Mouse (Mus musculus) small intestine, adult 2 months (tissue): ENCODE data around the gene Lrg1. TPM values are rescaled to one million over a fixed set of nuclear protein-coding genes. Genes with fewer than 3 reads are reported as not detected.

Experiments
- H3K27ac ChIP-seq: fragments of 200-500 bp; 2 replicates; pipeline ENCODE4 v1.5.1; 2012; ENCODE audit warnings: low read depth, low read length, control low read depth, inconsistent platforms; ENCODE audit not compliant: insufficient read depth
- H3K27me3 ChIP-seq: fragments of 200-500 bp; 2 replicates; pipeline ENCODE4 v1.6.1; 2012; ENCODE audit warnings: mild to moderate bottlenecking, moderate library complexity, low read length, inconsistent platforms; ENCODE audit not compliant: control insufficient read depth, insufficient read depth
- H3K36me3 ChIP-seq: fragments of 200-500 bp; 2 replicates; pipeline ENCODE4 v1.6.1; 2012; ENCODE audit warnings: mild to moderate bottlenecking, low read length, control low read depth, inconsistent platforms; ENCODE audit not compliant: control insufficient read depth, insufficient read depth
- H3K4me1 ChIP-seq: fragments of 200-500 bp; 2 replicates; pipeline ENCODE4 v1.6.1; 2012; ENCODE audit warnings: low read length, inconsistent platforms, mixed read lengths; ENCODE audit not compliant: control insufficient read depth, insufficient read depth, insufficient read length
- H3K4me3 ChIP-seq: fragments of 200-500 bp; 2 replicates; pipeline ENCODE4 v1.5.1; 2012; ENCODE audit warnings: low read depth, mild to moderate bottlenecking, control low read depth, inconsistent platforms, low read length, moderate library complexity
- CTCF ChIP-seq: fragments of 200-500 bp; IDR thresholded peaks from 2 replicates; pipeline ENCODE4 v1.5.1; 2012; ENCODE audit warnings: low read depth, mild to moderate bottlenecking, control low read depth, inconsistent platforms, low read length, moderate library complexity, mixed read lengths; ENCODE audit not compliant: insufficient replicate concordance, insufficient read length; ENCODE audit errors: extremely low read depth
- POLR2A ChIP-seq: fragments of 200-500 bp; IDR thresholded peaks from 2 replicates; pipeline ENCODE4 v1.6.1; 2012; ENCODE audit warnings: low read depth, mild to moderate bottlenecking, control low read depth, inconsistent platforms, low read length, moderate library complexity
- WGBS: fragments of 180-500 bp; shearing (Covaris S2); methylation state at CpG from one replicate; pipeline ENCODE4 v1.1.7; 2018; 5-methylcytosine and 5-hydroxymethylcytosine counted together
- polyA plus RNA-seq: library from polyadenylated mRNA; depleted of rRNA; stranded (reverse); fragments of >200 nt; gene quantifications from 2 replicates; pipeline ENCODE4 v1.2.3, GENCODE M21; 2012

Lrg1 gene
- polyA plus RNA-seq, 1 experiment = 10.6 TPM

DNA sequence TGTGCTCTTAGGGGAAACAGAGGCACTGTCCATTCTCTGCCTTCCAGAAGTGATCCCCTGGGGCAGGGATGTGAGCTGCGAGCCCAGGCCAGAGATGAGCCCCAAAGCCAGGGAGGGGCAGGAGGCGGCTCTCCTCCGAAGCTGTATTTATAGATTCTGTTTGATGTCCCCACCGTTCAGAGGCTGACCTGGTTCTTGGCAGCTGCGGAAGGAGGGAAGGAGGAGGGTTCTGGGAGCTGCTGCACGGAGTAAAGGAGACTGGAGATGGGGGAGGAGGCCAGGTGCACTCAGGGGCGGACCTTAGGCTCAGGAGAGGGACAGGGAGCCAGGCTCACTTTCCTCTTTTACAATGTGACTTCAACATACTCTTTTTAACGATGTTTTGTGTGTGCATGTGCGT lies 24.3 kb upstream of the Lrg1 start:
- Histone ChIP-seq H3K27ac (no peak overlapping the region), H3K4me3 (no peak overlapping the region), H3K4me1 (peaks cover 11% of the 10 kb centered on the region; the same call in 1 of the 2 replicates), H3K27me3 (peaks cover 35% of the 10 kb centered on the region), H3K36me3 (no peaks in the 10 kb centered on the region)
- TF ChIP-seq CTCF (no peak), POLR2A (no peak)
- 23% methylated on average over 9 of the region's 9 CpGs for WGBS

- Histone ChIP-seq H3K4me1 (peaks cover 15% of the 10 kb centered on the region; the same call in 1 of the 2 replicates), H3K36me3 (no peaks in the 10 kb centered on the region), H3K27me3 (peaks cover 49% of the 10 kb centered on the region), H3K4me3 (no peak overlapping the region), H3K27ac (no peak overlapping the region)
- 62% methylated on average over 9 of the region's 9 CpGs for WGBS
- TF ChIP-seq POLR2A (no peak), CTCF (no peak)
Observed at GRCm38 (mm10) chr17:56144546-56144945, 22.7 kb upstream of the Lrg1 start.

- H3K4me3 ChIP-seq = peak overlapping the region; percentile 42
- WGBS = 3% methylated on average over 47 of the region's 47 CpGs
- H3K4me1 ChIP-seq = peaks cover 13% of the 10 kb centered on the region; the same call in 1 of the 2 replicates
- H3K27ac ChIP-seq = no peak overlapping the region
- TF ChIP-seq POLR2A (no peak), CTCF (no peak)
- H3K27me3 ChIP-seq = peaks cover 44% of the 10 kb centered on the region
- H3K36me3 ChIP-seq = no peaks in the 10 kb centered on the region
Observed at GRCm38 (mm10) chr17:56141702-56142605, 20.2 kb upstream of the Lrg1 start.

DNA sequence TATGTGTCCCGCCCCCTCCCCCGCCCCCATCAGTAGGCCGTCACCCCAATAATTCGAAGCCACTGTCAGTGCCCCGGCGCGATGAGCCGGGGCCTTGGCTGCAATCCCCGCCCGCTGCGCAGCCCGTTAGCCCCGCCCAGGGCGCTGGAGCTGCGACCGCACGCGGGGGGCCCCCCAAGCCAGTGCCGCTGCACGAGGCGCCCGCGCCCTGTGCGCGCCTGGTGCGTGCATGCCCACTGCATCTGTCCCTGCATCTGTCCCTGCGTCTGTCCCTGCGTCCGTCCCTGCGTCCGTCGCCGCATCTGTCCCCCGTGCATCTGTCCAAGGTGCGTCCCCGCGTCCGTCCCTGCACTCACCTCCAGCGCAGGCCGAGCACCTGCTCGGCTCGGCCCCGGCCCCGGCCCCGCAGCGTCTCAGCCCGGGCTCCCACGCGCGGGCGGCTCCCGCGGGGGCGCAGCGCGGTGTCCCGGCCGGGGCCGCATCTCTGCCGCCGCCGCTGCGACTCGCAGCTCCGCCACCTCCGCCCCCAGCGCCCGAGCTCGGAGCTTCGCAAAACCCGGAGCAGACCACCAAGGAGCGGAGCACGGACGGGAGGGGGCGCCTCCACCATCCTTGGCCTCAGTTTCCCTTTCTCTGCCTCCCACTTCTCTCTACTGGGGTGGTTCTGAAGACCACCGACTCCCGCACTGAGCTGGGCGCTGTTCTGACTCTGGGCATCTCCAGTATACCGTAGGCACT lies 18.2 kb upstream of the Lrg1 start, which contains the start of gene Sema6b:
Gene Sema6b, minus strand, starts transcription at position 486 of the 738 bp plus-strand sequence.
- peaks cover 14% of the 10 kb centered on the region for H3K4me1 ChIP-seq
- no peaks in the 10 kb centered on the region for H3K36me3 ChIP-seq
- peaks cover 44% of the 10 kb centered on the region for H3K27me3 ChIP-seq
- no peak within 1 kb of the TSS for H3K27ac ChIP-seq
- TF ChIP-seq POLR2A (no peak), CTCF (no peak)
- 3% methylated on average over 78 of the region's 79 CpGs for WGBS
- peak within 1 kb of the TSS; percentile 81 for H3K4me3 ChIP-seq

GRCm38 (mm10) chr17:56139355-56139754 lies 17.6 kb upstream of the Lrg1 start:
- H3K27ac ChIP-seq = no peak overlapping the region
- H3K4me1 ChIP-seq = peaks cover 19% of the 10 kb centered on the region
- TF ChIP-seq POLR2A = no peak
- no peak for TF ChIP-seq CTCF
- WGBS = 21% methylated on average over 21 of the region's 21 CpGs
- no peaks in the 10 kb centered on the region for H3K36me3 ChIP-seq
- H3K27me3 ChIP-seq = peaks cover 44% of the 10 kb centered on the region
- H3K4me3 ChIP-seq = peak overlapping the region; percentile 81

GRCm38 (mm10) chr17:56137839-56138613 lies 16.2 kb upstream of the Lrg1 start:
- 0 out of 2 replicates have a peak overlapping the region, but pooled peaks have one; percentile 8 for H3K4me3 ChIP-seq
- H3K36me3 ChIP-seq = no peaks in the 10 kb centered on the region
- 41% methylated on average over 25 of the region's 25 CpGs for WGBS
- H3K4me1 ChIP-seq = peaks cover 24% of the 10 kb centered on the region
- peaks cover 34% of the 10 kb centered on the region for H3K27me3 ChIP-seq
- no peak overlapping the region for H3K27ac ChIP-seq
- no peak for TF ChIP-seq POLR2A
- no peak for TF ChIP-seq CTCF
